Mouse (Mus musculus): ENCODE data around the gene Rhox6. TPM values are rescaled to one million over a fixed set of nuclear protein-coding genes. Genes with fewer than 3 reads are reported as not detected.

Rhox6 gene
- polyA plus RNA-seq, 1 experiment: not detected

- Histone ChIP-seq H3K27me3 (ENCODE audit: control insufficient read depth, insufficient read depth, low read length) (no peaks in the 10 kb centered on the region), H3K27ac (ENCODE audit: insufficient read depth, low read depth, low read length) (no peak within 1 kb of the TSS), H3K4me1 (ENCODE audit: control insufficient read depth, insufficient read depth, insufficient read length, low read length) (no peaks in the 10 kb centered on the region), H3K36me3 (ENCODE audit: control insufficient read depth, insufficient read depth, low read length) (no peaks in the 10 kb centered on the region), H3K4me3 (ENCODE audit: low read depth, low read length) (no peak within 1 kb of the TSS)
- WGBS: 69% methylated on average over 4 of the region's 4 CpGs
- no peak for TF ChIP-seq POLR2A (IDR thresholded peaks at IDR 0.05; ENCODE audit: low read depth, low read length)
- TF ChIP-seq CTCF (IDR thresholded peaks at IDR 0.05; ENCODE audit: extremely low read depth, insufficient read length, insufficient replicate concordance, low read depth, low read length): no peak
Measured at GRCm38 (mm10) chrX:37878844-37879243, 52.1 kb downstream of the Rhox6 start, which contains the start of gene Rhox8. TSS of gene Rhox8 (minus strand) at chrX:37878944.

Other genes with a start within 250 kb of the Rhox6 start
- not detected in 2 replicates for gene Rhox3f, start 245.9 kb upstream of the Rhox6 start, polyA plus RNA-seq (2012; rRNA removed)
- gene Rhox4f, start 219.2 kb upstream of the Rhox6 start, polyA plus RNA-seq (2012; rRNA removed): not detected in 2 replicates
- not detected in 2 replicates for gene Rhox3g, start 198.3 kb upstream of the Rhox6 start, polyA plus RNA-seq (2012; rRNA removed)
- not detected in 2 replicates for gene Rhox2g, start 183.4 kb upstream of the Rhox6 start, polyA plus RNA-seq (2012; rRNA removed)
- gene Rhox4g, start 175.6 kb upstream of the Rhox6 start, polyA plus RNA-seq (2012; rRNA removed): not detected in 2 replicates
- not detected in 2 replicates for gene Rhox3h, start 158.1 kb upstream of the Rhox6 start, polyA plus RNA-seq (2012; rRNA removed)
- gene Rhox2h, start 153.6 kb upstream of the Rhox6 start, polyA plus RNA-seq (2012; rRNA removed): not detected in 2 replicates
- not detected in 2 replicates for gene Rhox5, start 22.1 kb upstream of the Rhox6 start, polyA plus RNA-seq (2012; rRNA removed)
- gene Rhox7a, start 4.8 kb downstream of the Rhox6 start, polyA plus RNA-seq (2012; rRNA removed): not detected in 2 replicates
- not detected in 2 replicates for gene Rhox8, start 52.0 kb downstream of the Rhox6 start, polyA plus RNA-seq (2012; rRNA removed)
- gene Rhox7b, start 70.3 kb downstream of the Rhox6 start, polyA plus RNA-seq (2012; rRNA removed): not detected in 2 replicates
- not detected in 2 replicates for gene Rhox9, start 74.9 kb downstream of the Rhox6 start, polyA plus RNA-seq (2012; rRNA removed)
- gene Btg1-ps1, start 191.9 kb downstream of the Rhox6 start, polyA plus RNA-seq (2012; rRNA removed): not detected in 2 replicates
- not detected in 2 replicates for gene Btg1-ps2, start 216.2 kb downstream of the Rhox6 start, polyA plus RNA-seq (2012; rRNA removed)
- not detected in 2 replicates for gene Rhox10, start 239.6 kb downstream of the Rhox6 start, polyA plus RNA-seq (2012; rRNA removed)